Mouse (Mus musculus) forebrain, embryonic 11.5 days (tissue): ENCODE measurements around the gene Olfr1419. TPM values are rescaled to one million over a fixed set of nuclear protein-coding genes. Genes with fewer than 3 reads are reported as not detected.
"Not testable (repeated sequence)": the region's sequence is repeated elsewhere in the genome, so short reads cannot be mapped to it uniquely, and the experiment has no call there.

Experiments used
- ATAC-seq: fragments of 200-750 bp; cut with Nextera tagmentation; replicated peaks from 2 replicates; pipeline ENCODE4 v1.8.0; 2017; ENCODE audit warnings: moderate TSS enrichment; ENCODE audit not compliant: low FRiP score
- DNase-seq: peaks from one replicate; pipeline ENCODE4 v3.0.0-alpha.2; 2017; ENCODE audit warnings: low spot score
- H3K27ac ChIP-seq: fragments of 300-500 bp; sonication (generic); 2 replicates; pipeline ENCODE4 v1.5.1; 2014; ENCODE audit warnings: low read depth, low read length
- H3K27me3 ChIP-seq: fragments of 300-500 bp; sonication (generic); 2 replicates; pipeline ENCODE4 v1.6.1; 2014; ENCODE audit warnings: mild to moderate bottlenecking, low read length, mixed read lengths; ENCODE audit not compliant: control insufficient read depth, insufficient read depth
- H3K36me3 ChIP-seq: fragments of 300-500 bp; sonication (generic); 2 replicates; pipeline ENCODE4 v1.6.1; 2014; ENCODE audit warnings: mild to moderate bottlenecking, low read length, moderate library complexity, mixed read lengths; ENCODE audit not compliant: control insufficient read depth, insufficient read depth
- H3K4me1 ChIP-seq: fragments of 300-500 bp; sonication (generic); replicated peaks from 2 replicates; pipeline ENCODE4 v1.6.1; 2014; ENCODE audit warnings: low read length, mixed read lengths; ENCODE audit not compliant: control insufficient read depth, insufficient read depth
- H3K4me2 ChIP-seq: fragments of 300-500 bp; sonication (generic); 2 replicates; pipeline ENCODE4 v1.6.1; 2014; ENCODE audit warnings: low read depth, mild to moderate bottlenecking, low read length, moderate library complexity, mixed read lengths; ENCODE audit not compliant: severe bottlenecking
- H3K4me3 ChIP-seq: fragments of 300-500 bp; sonication (generic); 2 replicates; pipeline ENCODE4 v1.5.1; 2014; ENCODE audit warnings: low read depth, low read length
- H3K9ac ChIP-seq: fragments of 300-500 bp; sonication (generic); 2 replicates; pipeline ENCODE4 v1.6.1; 2014; ENCODE audit warnings: low read length
- H3K9me3 ChIP-seq: fragments of 300-500 bp; sonication (generic); 2 replicates; pipeline ENCODE4 v1.6.1; 2016; ENCODE audit warnings: low read length, mixed read lengths; ENCODE audit not compliant: control insufficient read depth
- whole genome bisulfite sequencing: fragments of 180-500 bp; shearing (Covaris S2); extraction: QIAGEN DNeasy Blood & Tissue Kit; methylation state at CpG from one replicate; pipeline ENCODE4 v1.1.7; 2014; 5-methylcytosine and 5-hydroxymethylcytosine counted together
- polyA plus RNA-seq: library from polyadenylated mRNA; unstranded; fragments of >200 nt; fragmentation: Nextera tagmentation; extraction: Ambion mirVana; gene quantifications from 2 replicates; pipeline ENCODE4 v1.2.1, GENCODE M21; 2014

The Olfr1419 gene
- polyA plus RNA-seq: not detected in 2 replicates

DNA sequence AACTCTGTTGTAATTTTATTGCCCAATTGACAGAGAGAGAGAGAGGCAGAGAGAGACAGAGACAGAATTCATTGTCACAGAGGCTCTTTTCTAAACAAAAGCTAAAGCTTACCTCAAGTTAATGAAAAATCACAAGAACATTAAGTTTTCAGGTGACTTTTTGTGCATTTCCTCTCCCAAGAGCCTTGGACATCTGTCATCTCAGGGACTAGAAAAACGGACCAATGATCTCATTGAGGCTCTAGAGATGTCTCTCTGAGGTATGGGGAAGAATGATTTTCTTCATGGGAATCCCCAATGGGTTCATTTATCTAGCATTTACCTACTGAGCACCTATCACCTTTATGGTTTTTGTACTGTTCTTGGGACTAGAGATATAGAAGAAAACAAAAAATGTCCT, at the start of gene Olfr1419:
Gene Olfr1419, minus strand, starts transcription at position 101 of the 400 bp plus-strand sequence.
- no peaks in the 10 kb centered on the region for H3K4me1 ChIP-seq
- WGBS: 47% methylated on average over 1 of the region's 1 CpGs
- no peaks in the 10 kb centered on the region for H3K36me3 ChIP-seq
- ATAC-seq (no peak), DNase-seq (no peak)
- no peak within 1 kb of the TSS for H3K9ac ChIP-seq
- H3K9me3 ChIP-seq: no peaks in the 10 kb centered on the region
- no peaks in the 10 kb centered on the region for H3K27me3 ChIP-seq
- H3K4me3 ChIP-seq: no peak within 1 kb of the TSS
- H3K4me2 ChIP-seq: no peak within 1 kb of the TSS
- no peak within 1 kb of the TSS for H3K27ac ChIP-seq

DNA sequence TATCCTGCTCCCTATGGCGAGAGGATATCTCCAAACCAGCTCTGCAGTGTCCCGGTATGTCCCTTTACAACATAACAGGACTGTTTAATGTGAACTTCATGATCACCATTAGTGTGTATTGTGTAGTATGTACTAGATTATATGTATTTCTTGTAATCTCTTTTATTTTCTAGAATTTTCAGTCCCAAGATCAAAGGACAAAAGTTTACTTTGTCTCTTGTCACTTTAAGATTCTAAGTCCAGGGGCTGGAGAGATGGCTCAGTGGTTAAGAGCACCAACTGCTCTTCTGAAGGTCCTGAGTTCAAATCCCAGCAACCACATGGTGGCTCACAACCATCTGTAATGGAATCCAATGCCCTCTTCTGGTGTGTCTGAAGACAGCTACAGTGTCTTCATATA, 47.6 kb upstream of the Olfr1419 start:
- not testable (repeated sequence) for DNase-seq, H3K27ac ChIP-seq, H3K4me3 ChIP-seq, H3K4me2 ChIP-seq, H3K27me3 ChIP-seq, H3K9me3 ChIP-seq, H3K9ac ChIP-seq, ATAC-seq, H3K4me1 ChIP-seq
- peaks cover 10% of the 10 kb centered on the region; the same call in 1 of the 2 replicates for H3K36me3 ChIP-seq
- 95% methylated on average over 2 of the region's 2 CpGs for WGBS

DNA sequence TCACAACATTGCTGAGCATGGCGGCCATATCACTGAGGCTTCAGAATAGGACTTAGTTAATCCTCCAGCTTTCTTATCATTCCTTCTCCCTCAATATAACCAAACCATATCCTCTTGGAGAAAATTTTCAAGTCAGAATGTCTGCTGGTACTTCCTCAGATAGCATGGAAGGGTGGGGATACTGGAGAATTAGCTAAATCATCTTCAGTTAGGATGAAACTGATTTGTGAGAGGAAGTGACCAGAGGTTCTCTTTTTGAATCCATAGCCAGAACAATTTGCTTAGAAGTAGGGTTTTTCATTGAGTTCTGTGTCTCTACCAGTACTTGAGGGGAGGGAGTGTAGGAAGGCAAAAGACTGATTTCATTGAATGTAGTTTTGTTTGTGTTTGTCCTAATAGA, 47.2 kb upstream of the Olfr1419 start:
- DNase-seq (no peak), ATAC-seq (no peak)
- no peak overlapping the region for H3K9ac ChIP-seq
- no peaks in the 10 kb centered on the region for H3K27me3 ChIP-seq
- no peaks in the 10 kb centered on the region for H3K4me1 ChIP-seq
- H3K9me3 ChIP-seq: no peaks in the 10 kb centered on the region
- peaks cover 10% of the 10 kb centered on the region; the same call in 1 of the 2 replicates for H3K36me3 ChIP-seq
- no peak overlapping the region for H3K4me3 ChIP-seq
- H3K4me2 ChIP-seq: no peak overlapping the region
- WGBS: 97% methylated on average over 1 of the region's 1 CpGs
- H3K27ac ChIP-seq: no peak overlapping the region

DNA sequence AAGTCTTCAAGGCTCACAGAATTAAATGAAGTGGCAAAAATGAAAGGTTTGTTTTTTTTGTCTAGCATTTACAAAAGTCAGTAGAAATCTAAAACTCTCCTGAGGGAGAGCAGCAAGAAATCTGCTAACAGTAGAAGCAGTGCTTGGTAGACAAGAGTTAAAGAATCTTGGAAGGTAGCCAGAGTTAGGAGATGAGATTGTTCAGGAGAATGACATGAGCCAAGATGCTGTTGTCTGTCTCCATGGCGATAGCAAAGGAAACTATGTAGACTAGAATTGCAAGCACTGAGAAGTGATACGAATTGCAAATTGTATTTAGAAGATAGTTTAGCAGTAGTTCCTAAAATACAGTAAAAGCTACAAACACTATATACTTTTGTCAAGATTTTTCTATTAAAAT, 40.9 kb upstream of the Olfr1419 start:
- Histone ChIP-seq H3K4me2 (no peak overlapping the region), H3K4me1 (no peaks in the 10 kb centered on the region; the same call in 1 of the 2 replicates), H3K27me3 (no peaks in the 10 kb centered on the region), H3K9ac (no peak overlapping the region), H3K27ac (no peak overlapping the region), H3K9me3 (no peaks in the 10 kb centered on the region), H3K4me3 (no peak overlapping the region), H3K36me3 (no peaks in the 10 kb centered on the region; the same call in 1 of the 2 replicates)
- WGBS: 73% methylated on average over 2 of the region's 2 CpGs
- ATAC-seq (no peak), DNase-seq (no peak)

DNA sequence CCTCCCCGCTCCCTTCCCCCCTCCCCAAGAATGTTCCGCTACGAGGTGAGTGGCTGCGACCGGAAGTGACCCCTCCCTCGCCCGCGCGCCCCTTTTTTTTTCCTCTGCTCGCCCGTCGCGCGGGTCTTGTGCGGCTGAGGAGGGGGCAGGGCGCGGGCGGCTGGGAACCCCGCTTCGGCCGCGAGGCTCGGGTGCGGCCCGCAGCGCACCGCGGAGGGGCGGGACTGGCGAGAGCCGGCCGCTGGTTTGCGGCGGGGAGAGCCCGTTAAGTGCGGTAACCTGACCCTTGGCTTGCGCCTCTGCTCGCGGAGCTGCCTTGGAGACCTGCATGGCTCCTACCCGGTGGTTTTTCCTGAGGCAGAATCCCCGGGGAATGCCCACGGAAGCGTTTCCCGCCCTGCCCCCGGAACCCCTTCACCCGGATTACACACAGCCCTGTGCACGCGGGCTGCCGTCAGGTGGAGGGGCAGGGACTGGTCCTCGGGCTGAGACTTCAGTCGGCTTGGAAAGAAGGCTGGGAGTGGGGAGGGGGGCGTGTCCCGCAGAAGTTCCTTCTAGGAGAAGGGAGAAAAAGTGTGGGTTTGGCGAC, 37.7 kb upstream of the Olfr1419 start:
- no peaks in the 10 kb centered on the region; the same call in 1 of the 2 replicates for H3K4me1 ChIP-seq
- WGBS: under 1% methylated on average over 39 of the region's 54 CpGs
- peak overlapping the region; percentile 88 for H3K9ac ChIP-seq
- no peaks in the 10 kb centered on the region for H3K36me3 ChIP-seq
- peak overlapping the region; percentile 75 for H3K4me2 ChIP-seq
- DNase-seq (no peak), ATAC-seq (peak; percentile 75)
- H3K9me3 ChIP-seq: no peaks in the 10 kb centered on the region
- H3K27me3 ChIP-seq: no peaks in the 10 kb centered on the region
- H3K4me3 ChIP-seq: peak overlapping the region; percentile 83
- H3K27ac ChIP-seq: peak overlapping the region; percentile 75

DNA sequence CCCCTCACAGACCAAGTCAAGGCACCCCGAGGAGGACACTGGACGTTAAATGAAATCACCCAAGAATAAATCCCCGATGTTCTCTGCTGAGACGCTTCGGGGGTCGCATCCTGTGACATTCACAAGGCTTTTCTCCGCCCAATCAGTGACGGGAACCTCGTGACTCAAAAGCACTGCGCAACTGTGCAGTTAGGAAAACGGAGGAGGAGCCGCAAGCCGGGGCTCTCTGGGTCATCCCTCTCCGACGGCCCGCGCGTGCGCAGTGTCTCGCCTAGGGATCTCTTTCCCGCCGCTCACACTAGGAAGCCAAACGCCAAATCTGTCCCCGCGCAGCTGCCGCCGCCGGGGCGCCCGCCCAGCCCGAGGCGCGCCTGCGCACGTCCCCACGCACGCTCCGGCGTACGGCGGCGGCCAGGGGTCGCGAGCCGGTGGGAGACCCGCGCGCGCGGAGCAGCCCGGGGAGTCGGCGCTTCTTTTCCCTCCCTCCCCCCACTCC, 37.2 kb upstream of the Olfr1419 start, which contains the start of gene Patl1:
Gene Patl1, plus strand, starts transcription at position 363 of the 496 bp plus-strand sequence.
- Histone ChIP-seq H3K4me3 (peak within 1 kb of the TSS; percentile 83), H3K9ac (peak within 1 kb of the TSS; percentile 88), H3K4me2 (peak within 1 kb of the TSS; percentile 75), H3K27ac (peak within 1 kb of the TSS; percentile 75), H3K27me3 (no peaks in the 10 kb centered on the region), H3K4me1 (no peaks in the 10 kb centered on the region; the same call in 1 of the 2 replicates), H3K36me3 (no peaks in the 10 kb centered on the region), H3K9me3 (no peaks in the 10 kb centered on the region)
- DNase-seq: peak; percentile 99
- ATAC-seq: peak; percentile 97
- WGBS: under 1% methylated on average over 45 of the region's 53 CpGs

DNA sequence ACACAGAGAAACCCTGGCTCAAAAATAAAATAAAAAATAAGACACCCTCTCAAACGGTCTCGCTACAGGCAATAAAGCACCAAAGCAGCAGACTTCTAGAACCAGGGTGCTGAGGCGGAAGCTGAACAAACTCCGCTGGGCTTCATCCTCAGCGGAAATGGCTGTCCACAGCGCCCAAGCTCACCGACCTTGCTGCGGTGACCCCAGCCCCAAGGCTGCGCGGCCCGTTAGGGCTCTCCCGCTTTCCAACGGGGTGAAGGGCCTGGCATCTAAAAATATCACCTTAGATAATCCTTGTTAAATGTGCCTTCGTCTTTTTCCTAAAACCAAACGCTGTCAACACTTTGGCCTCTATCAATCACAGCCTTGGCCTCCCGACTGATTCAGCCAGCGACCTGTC, 36.7 kb upstream of the Olfr1419 start:
- no peak for DNase-seq
- peak overlapping the region; percentile 46; the same call in 1 of the 2 replicates for H3K27ac ChIP-seq
- WGBS: 5% methylated on average over 17 of the region's 17 CpGs

DNA sequence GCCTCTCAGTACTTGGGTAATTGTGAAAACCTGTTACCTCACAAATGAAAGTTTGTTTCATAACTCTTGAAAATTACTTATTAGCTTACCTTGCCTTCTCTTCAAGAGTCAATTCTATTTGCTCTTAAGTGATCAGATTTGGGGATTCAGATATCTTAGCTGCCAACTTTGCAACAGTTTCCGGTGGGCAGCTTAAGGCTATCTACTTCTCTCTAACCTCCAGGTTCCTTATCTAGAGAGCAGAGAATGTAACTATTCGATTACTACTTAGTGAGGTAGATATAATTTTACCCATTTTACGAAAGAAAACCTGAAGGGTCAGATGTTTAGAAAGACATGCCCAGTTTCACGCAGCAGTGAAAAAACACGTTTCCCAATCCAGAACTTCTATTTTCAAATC, 36.1 kb upstream of the Olfr1419 start:
- 94% methylated on average over 5 of the region's 5 CpGs for WGBS
- no peak overlapping the region; the same call in 1 of the 2 replicates for H3K9ac ChIP-seq
- no peaks in the 10 kb centered on the region for H3K27me3 ChIP-seq
- no peak overlapping the region; the same call in 1 of the 2 replicates for H3K4me3 ChIP-seq
- ATAC-seq (no peak), DNase-seq (no peak)
- H3K36me3 ChIP-seq: no peaks in the 10 kb centered on the region
- H3K9me3 ChIP-seq: no peaks in the 10 kb centered on the region
- no peaks in the 10 kb centered on the region; the same call in 1 of the 2 replicates for H3K4me1 ChIP-seq
- H3K4me2 ChIP-seq: peak overlapping the region; percentile 62
- no peak overlapping the region for H3K27ac ChIP-seq

More for the DNA sequence above, 36.7 kb upstream of the Olfr1419 start:
- no peaks in the 10 kb centered on the region for H3K9me3 ChIP-seq
- H3K36me3 ChIP-seq: no peaks in the 10 kb centered on the region
- H3K9ac ChIP-seq: peak overlapping the region; percentile 67
- ATAC-seq: peak; percentile 28
- H3K4me3 ChIP-seq: peak overlapping the region; percentile 83
- no peaks in the 10 kb centered on the region for H3K27me3 ChIP-seq
- H3K4me1 ChIP-seq: no peaks in the 10 kb centered on the region; the same call in 1 of the 2 replicates
- peak overlapping the region; percentile 62 for H3K4me2 ChIP-seq
